Mouse (Mus musculus): ENCODE measurements around the gene Neurog3. TPM values are rescaled to one million over a fixed set of nuclear protein-coding genes. Genes with fewer than 3 reads are reported as not detected.

The Neurog3 gene
- total and polyA plus RNA-seq, 3 experiments: not detected

DNA sequence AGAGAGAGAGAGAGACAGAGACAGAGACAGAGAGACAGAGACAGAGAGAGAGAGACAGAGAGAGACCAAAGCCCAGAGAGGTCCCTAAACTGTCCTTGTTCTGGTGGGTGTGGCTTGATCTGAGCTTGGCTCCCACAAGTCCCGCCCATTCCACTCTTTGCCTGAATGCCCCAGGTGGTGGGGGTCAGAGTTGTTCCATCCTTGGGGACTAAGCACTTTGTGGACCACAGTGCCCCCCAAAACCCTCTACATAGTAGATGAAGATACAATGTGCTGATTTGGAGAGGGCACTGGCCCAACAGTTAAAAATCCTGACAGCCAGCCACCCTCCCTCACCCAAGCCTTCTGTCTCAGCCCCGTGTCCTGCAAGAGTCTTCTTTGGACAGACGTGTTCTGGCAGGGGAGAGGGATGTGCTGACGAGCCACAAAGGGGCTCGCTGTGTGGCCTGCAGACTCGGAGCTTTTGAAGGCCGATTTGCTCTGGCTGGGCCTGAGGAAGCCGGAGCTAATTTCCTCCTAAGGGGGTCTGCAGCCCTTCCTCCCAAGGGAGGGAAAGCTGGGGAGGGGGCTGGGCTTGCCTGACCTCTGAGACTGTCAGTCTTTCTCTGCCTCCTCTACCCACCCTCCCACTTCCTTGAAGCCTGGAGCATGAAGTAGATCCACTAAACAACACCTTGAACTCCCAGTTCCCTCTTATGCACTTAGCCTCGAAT lies 40.1 kb downstream of the Neurog3 start:
- TF ChIP-seq CHD2 (IDR thresholded peaks at IDR 0.05; ENCODE audit: low read length) (no peak), MYC (IDR thresholded peaks at IDR 0.05; ENCODE audit: low read depth, low read length) (no peak), RAD21 (IDR thresholded peaks at IDR 0.05; ENCODE audit: low read depth, low read length) (no peak), MYB (IDR thresholded peaks at IDR 0.05; ENCODE audit: low read depth, low read length) (no peak), NELFE (IDR thresholded peaks at IDR 0.05; ENCODE audit: low read depth, low read length) (no peak), ZKSCAN1 (IDR thresholded peaks at IDR 0.05; ENCODE audit: low read depth, low read length) (no peak), POLR2AphosphoS2 (IDR thresholded peaks at IDR 0.05; ENCODE audit: low read length) (no peak), USF2 (IDR thresholded peaks at IDR 0.05; ENCODE audit: borderline replicate concordance in 1 of 2, insufficient read depth in 1 of 2, low read depth in 1 of 2, low read length in 2 of 2) (no peak), GATA1 (IDR thresholded peaks at IDR 0.05; ENCODE audit: low read depth, low read length) (no peak), NRF1 (IDR thresholded peaks at IDR 0.05; ENCODE audit: insufficient read depth, low read depth, low read length, poor library complexity, severe bottlenecking) (no peak), MEF2A (IDR thresholded peaks at IDR 0.05; ENCODE audit: extremely low read depth, insufficient replicate concordance, low read depth, low read length, poor library complexity, severe bottlenecking) (no peak), ZMIZ1 (IDR thresholded peaks at IDR 0.05; ENCODE audit: low read depth, low read length) (no peak)
- Histone ChIP-seq H3K9ac (ENCODE audit: control insufficient read depth, low read depth, low read length, poor library complexity, severe bottlenecking) (no peak overlapping the region), H3K27ac (ENCODE audit: control insufficient read depth, low read depth, low read length) (no peak overlapping the region), H3K79me2 (ENCODE audit: control insufficient read depth, insufficient read depth, low read length, poor library complexity) (no peaks in the 10 kb centered on the region), H3K27me3 (ENCODE audit: control insufficient read depth in 1 of 2, insufficient read depth in 2 of 2, low read length in 2 of 2) (peaks cover 0 to 1% of the 10 kb centered on the region in 2 experiments; a peak in 2 of 4 replicates), H3K4me3 (ENCODE audit: control insufficient read depth in 1 of 2, insufficient read depth in 1 of 2, low read depth in 2 of 2, low read length in 2 of 2) (no peak overlapping the region), H3K9me3 (replicated peaks; ENCODE audit: insufficient read depth, low read length) (no peaks in the 10 kb centered on the region), H3K36me3 (ENCODE audit: control insufficient read depth in 1 of 2, insufficient read depth in 2 of 2, low read length in 2 of 2) (no peaks in the 10 kb centered on the region), H3K4me1 (ENCODE audit: control insufficient read depth in 1 of 2, insufficient read depth in 2 of 2, low read length in 2 of 2) (no peaks in the 10 kb centered on the region)
- DNase-seq (ENCODE audit: low read depth, low spot score): no peak

DNA sequence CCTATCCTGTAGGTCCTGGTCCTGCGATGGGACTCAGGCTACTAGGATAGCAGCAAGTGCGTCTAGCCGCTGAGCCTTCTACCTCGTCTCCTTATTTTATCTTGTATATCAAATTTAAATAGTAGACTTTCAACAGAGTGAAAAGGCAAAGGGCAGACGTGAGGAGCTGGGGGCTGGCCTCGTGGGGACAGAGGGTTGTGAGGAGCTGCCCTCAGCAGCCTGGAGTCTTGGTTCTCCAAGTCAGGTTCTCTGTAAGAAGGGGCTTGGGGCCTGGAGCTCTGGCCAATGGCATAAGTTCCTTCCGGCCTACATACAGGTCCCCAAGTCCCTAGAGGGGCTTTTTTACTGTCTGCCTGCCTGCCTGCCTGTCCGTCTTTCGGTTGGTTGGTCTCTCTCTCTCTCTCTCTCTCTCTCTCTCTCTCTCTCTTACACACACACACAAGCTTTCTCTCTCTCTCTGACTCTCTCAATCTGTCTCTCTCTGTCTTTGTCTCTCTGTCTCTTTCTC lies 41.1 kb downstream of the Neurog3 start:
- Histone ChIP-seq H3K79me2 (ENCODE audit: control insufficient read depth, insufficient read depth, low read length, poor library complexity) (no peaks in the 10 kb centered on the region), H3K36me3 (ENCODE audit: control insufficient read depth in 1 of 2, insufficient read depth in 2 of 2, low read length in 2 of 2) (no peaks in the 10 kb centered on the region), H3K4me1 (ENCODE audit: control insufficient read depth in 1 of 2, insufficient read depth in 2 of 2, low read length in 2 of 2) (no peaks in the 10 kb centered on the region), H3K27ac (ENCODE audit: control insufficient read depth, low read depth, low read length) (no peak overlapping the region), H3K9me3 (replicated peaks; ENCODE audit: insufficient read depth, low read length) (no peaks in the 10 kb centered on the region), H3K27me3 (ENCODE audit: control insufficient read depth in 1 of 2, insufficient read depth in 2 of 2, low read length in 2 of 2) (peaks cover 0 to 1% of the 10 kb centered on the region in 2 experiments; a peak in 2 of 4 replicates), H3K4me3 (ENCODE audit: control insufficient read depth in 1 of 2, insufficient read depth in 1 of 2, low read depth in 2 of 2, low read length in 2 of 2) (no peak overlapping the region), H3K9ac (ENCODE audit: control insufficient read depth, low read depth, low read length, poor library complexity, severe bottlenecking) (no peak overlapping the region)
- no peak for DNase-seq (ENCODE audit: low read depth, low spot score)
- no peak for TF ChIP-seq MAFK (IDR thresholded peaks at IDR 0.05; ENCODE audit: borderline replicate concordance, low read depth, low read length)
- TF ChIP-seq TBP (IDR thresholded peaks at IDR 0.05; ENCODE audit: low read depth, low read length): no peak

Measured in MEL (cell line).